Mouse (Mus musculus) Patski (cell line): ENCODE data around the gene Vmn1r226. TPM values are rescaled to one million over a fixed set of nuclear protein-coding genes. Genes with fewer than 3 reads are reported as not detected.

Experiments
- ATAC-seq: fragments of 100-300 bp; one replicate; pipeline ENCODE4 v1.8.0; 2021
- CTCF ChIA-PET: fragments of 350-600 bp; sonication (Branson Sonifier 250); formaldehyde crosslinking; loops from one replicate; lab custom pipeline; 2022; ENCODE audit warnings: inconsistent platforms; lab: Charles Lee
- POLR2A ChIA-PET: fragments of 350-600 bp; sonication (Branson Sonifier 250); formaldehyde crosslinking; loops from one replicate; lab custom pipeline; 2022; ENCODE audit warnings: antibody characterized with exemption, inconsistent platforms; lab: Charles Lee
- DNase-seq: peaks from one replicate; pipeline ENCODE4 v3.0.0-alpha.2; 2011; ENCODE audit warnings: low read depth, low spot score
- H3K27me3 ChIP-seq: fragments of 371-371 bp; one replicate; pipeline ENCODE4 v1.5.1; 2021
- CTCF ChIP-seq: fragments of 100-300 bp; IDR thresholded peaks from one replicate; pipeline ENCODE4 v1.5.1; 2021
- in situ Hi-C: fragments of 300-500 bp; cut with MboI; formaldehyde crosslinking; loops from 3 replicates; pipeline ENCODE4 v1.11.1; 2018; ENCODE audit warnings: low pct_unique_long_range_greater_than_20kb, mixed read lengths
- polyA plus RNA-seq: library from polyadenylated mRNA; unstranded; gene quantifications from one replicate; pipeline ENCODE4 v1.2.3, GENCODE M21; 2021

Vmn1r226 gene
- not detected for polyA plus RNA-seq

GRCm38 (mm10) chr17:20682543-20682942 lies at the start of gene Vmn1r226:
TSS of gene Vmn1r226 (plus strand) at chr17:20682843.
- in situ Hi-C loops = no loop called here
- ChIA-PET POLR2A (no interaction called here), CTCF (no interaction called here)
- no peak for TF ChIP-seq CTCF
- no peak for DNase-seq
- no peaks in the 10 kb centered on the region for H3K27me3 ChIP-seq
- ATAC-seq = no peak

- no peaks in the 10 kb centered on the region for H3K27me3 ChIP-seq
- POLR2A ChIA-PET = no interaction called here
- no peak for TF ChIP-seq CTCF
- in situ Hi-C loops = no loop called here
- ATAC-seq (no peak), DNase-seq (no peak)
- CTCF ChIA-PET = no interaction called here
These were observed 46.9 kb downstream of the Vmn1r226 start, which contains the start of gene Vmn1r227 for GRCm38 (mm10) chr17:20729543-20729942. TSS of gene Vmn1r227 (plus strand) at chr17:20729843.

Other genes with a start within 250 kb of the Vmn1r226 start
- gene Vmn2r108, start 201.5 kb upstream of the Vmn1r226 start, polyA plus RNA-seq = not detected
- not detected for gene Vmn1r225, start 184.7 kb upstream of the Vmn1r226 start, polyA plus RNA-seq
- not detected for gene Vmn2r109, start 118.1 kb upstream of the Vmn1r226 start, polyA plus RNA-seq
- gene Vmn2r110, start 86.4 kb upstream of the Vmn1r226 start, polyA plus RNA-seq = not detected
- not detected for gene Fpr-rs3, start 58.0 kb upstream of the Vmn1r226 start, polyA plus RNA-seq
- not detected for gene Vmn1r227, start 47.0 kb downstream of the Vmn1r226 start, polyA plus RNA-seq
- gene Vmn1r228, start 103.3 kb downstream of the Vmn1r226 start, polyA plus RNA-seq = not detected
- not detected for gene Vmn1r229, start 128.7 kb downstream of the Vmn1r226 start, polyA plus RNA-seq
- not detected for gene Vmn1r230, start 157.6 kb downstream of the Vmn1r226 start, polyA plus RNA-seq
- not detected for gene Vmn1r231, start 222.2 kb downstream of the Vmn1r226 start, polyA plus RNA-seq
- not detected for gene Vmn1r232, start 236.9 kb downstream of the Vmn1r226 start, polyA plus RNA-seq